Mouse (Mus musculus) regulatory T cell (primary cell): Measurements from ENCODE around the gene Gstp3.
"Not testable (repeated sequence)": the region's sequence is repeated elsewhere in the genome, so short reads cannot be mapped to it uniquely, and the experiment has no call there.

ENCODE experiments used
- in situ Hi-C: fragments of 300-600 bp; cut with MboI, MseI; formaldehyde crosslinking; loops from one replicate; pipeline ENCODE4 v1.15.1; 2025; ENCODE audit warnings: high pct_unique_total_duplicates

Gene Gstp3

DNA sequence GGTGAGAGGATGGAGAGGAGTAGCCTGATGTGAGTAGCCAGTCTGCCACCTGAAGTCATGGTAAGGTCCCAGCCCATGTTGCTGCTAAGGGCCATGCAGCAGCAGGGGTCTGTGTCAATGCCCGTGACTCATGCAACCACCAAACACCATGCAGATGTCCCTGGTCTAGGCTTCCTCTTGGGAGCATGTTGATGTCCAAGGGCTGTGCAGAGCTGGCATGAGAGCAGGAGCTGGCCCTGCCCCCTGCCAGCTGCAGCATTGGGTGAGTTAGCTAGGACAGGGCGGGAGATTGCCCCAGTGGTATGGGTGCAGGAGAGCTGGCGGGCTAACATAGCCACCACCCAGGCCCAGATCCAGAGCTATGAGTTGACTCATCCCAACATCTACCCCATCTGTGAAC lies 31.1 kb upstream of the Gstp3 start:
- in situ Hi-C loops = loop anchor here (5.0 kb wide), 1 partner anchor 33 kb away; the partner anchor contains the start of gene Gstp3

DNA sequence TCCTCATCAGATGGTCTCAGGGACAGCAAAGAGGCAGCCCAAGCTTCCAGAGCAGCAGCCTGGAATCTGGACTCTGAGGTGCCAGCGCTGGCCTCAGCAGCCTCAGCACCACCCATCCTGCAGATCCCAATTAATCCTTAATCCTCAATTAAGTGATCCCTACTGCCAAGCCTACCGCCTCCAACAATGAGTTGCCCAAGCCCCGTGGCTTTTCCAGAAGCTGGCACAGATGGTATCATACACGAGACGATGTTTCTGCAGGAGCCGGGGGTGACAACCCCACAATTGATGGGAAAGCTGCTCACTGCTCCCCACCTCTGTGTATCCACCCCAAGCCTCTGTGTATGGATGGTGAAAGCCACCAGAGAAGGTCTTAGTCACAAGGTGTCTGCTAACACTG lies 29.8 kb upstream of the Gstp3 start:
- in situ Hi-C loops = no loop called here

GRCm38 (mm10) chr19:4088146-4088545 lies 28.8 kb upstream of the Gstp3 start:
- in situ Hi-C loops = no loop called here

DNA sequence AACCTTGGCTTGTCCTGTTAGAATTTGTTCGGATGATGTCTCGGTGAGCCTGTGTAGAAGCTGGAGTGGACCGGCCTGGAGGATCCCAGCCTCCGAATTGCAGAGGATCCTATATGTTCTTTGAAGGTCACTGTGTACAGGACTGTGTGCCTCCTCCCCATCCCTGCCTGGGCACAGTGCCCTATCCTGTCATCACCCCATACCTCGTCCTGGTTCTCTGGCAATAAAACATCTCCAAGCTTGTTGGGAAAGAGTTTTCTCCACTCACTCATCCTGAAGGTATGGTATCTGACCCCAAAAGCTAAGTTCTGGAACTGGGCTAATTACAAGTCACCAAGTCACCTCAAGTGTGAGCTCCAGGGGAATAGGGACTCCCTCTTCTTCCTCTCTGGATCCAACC lies 27.7 kb upstream of the Gstp3 start:
- in situ Hi-C loops = no loop called here

DNA sequence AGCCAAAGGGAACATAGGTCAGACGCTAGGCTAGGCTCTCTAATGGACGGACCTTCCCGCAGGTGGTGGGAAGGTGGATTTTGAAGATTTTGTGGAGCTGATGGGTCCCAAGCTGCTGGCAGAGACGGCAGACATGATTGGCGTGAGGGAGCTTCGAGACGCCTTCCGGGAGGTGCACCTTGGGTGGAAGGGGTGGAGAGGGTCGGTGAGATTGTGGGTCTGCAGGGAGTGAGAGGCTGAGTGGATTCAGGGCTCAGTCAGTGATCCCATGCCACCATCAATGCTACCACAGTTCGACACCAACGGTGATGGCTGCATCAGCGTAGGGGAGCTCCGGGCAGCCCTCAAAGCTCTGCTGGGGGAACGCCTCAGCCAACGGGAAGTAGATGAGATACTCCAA lies 26.8 kb upstream of the Gstp3 start:
- in situ Hi-C loops = no loop called here

GRCm38 (mm10) chr19:4084984-4085383 lies 25.6 kb upstream of the Gstp3 start:
- in situ Hi-C loops = no loop called here

DNA sequence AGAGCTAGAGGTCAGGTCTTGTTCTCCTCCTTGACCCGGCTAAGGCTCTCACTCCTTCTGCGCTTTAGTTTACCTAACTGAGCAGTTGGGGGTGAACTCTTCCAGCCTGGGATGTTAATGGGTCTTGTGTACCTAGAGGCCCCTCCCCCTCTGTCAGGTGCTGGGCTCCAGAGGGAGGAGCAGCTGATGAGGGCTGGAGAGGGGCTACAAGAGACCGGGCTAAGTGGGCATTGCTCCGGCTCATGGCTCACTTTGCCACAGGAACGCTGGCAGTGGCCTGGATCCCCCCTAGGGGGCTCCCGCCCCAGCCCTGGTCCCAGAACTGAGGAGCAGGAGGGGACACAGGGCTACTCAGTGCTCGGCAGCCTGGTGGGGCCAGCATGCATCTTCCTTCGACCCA lies 24.5 kb upstream of the Gstp3 start:
- in situ Hi-C loops = no loop called here

- in situ Hi-C loops = no loop called here
Measured at GRCm38 (mm10) chr19:4083316-4083715, 23.9 kb upstream of the Gstp3 start.

GRCm38 (mm10) chr19:4082219-4082965 lies 23.0 kb upstream of the Gstp3 start:
- in situ Hi-C loops = no loop called here

- in situ Hi-C loops = no loop called here
Measured at GRCm38 (mm10) chr19:4081394-4081793, 22.0 kb upstream of the Gstp3 start, which contains the start of gene Cabp2. Gene Cabp2 (plus strand): TSS chr19:4081578.

DNA sequence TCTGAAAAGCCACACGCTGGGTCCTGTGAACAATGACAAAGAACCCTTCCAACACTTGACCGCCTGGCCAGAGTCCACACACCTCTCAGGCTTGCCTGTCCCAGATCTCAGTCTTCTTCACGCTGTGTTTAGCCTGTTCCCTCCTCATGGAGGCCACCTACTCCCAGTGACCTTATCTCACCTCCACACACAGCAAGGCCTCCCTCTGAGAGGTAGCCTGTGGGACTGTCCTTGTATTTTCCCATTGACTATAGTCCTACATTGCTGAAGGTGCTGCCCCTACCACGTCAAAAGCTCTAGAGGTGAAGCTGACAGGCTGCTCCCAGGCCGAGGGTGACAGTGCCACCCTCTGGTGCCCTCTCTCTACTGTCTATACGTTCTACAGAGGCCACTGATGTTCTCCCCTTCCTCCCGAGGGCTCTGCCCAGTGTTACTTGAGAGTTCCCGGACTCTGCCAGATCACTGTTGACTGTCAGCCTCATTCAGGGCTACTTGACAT lies 21.2 kb upstream of the Gstp3 start:
- in situ Hi-C loops = no loop called here

DNA sequence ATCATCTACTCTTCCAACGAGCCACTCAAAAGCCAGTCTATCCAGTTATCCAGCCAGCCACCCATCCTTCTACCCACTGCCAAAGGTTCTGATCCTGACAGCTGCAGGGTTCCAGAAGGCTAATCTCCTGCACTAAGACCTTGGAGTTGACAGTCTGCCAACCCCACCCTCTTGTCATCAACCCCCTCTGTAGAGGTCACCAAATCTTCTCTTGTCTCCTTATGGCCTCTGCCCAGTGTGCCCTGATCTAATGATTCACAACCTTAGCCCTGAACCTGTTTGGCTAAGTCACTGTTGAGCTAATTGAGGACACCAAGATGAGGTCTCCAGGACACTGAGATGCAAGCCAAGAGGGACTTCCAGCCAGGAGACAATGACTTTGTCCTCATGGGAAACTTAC lies 20.2 kb upstream of the Gstp3 start:
- in situ Hi-C loops = no loop called here

DNA sequence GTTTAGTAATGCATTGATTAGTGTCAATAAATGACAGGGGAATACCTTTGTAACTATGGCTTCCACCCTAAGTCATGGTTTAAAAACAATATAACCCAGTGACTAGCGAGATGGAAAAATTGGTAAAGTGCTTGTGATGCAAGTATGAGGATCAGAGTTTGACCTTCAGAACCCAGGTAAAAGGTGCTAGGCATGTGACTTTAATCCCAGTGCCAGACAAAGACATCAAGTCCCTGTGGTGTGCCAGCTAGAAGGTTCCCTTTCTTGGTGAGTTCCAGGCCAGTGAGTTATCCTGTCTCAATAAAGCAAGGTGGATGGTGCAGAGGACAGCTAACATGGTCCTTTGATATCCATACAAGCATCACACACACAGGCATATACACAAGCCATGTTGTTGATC lies 16.2 kb upstream of the Gstp3 start:
- in situ Hi-C loops = no loop called here

DNA sequence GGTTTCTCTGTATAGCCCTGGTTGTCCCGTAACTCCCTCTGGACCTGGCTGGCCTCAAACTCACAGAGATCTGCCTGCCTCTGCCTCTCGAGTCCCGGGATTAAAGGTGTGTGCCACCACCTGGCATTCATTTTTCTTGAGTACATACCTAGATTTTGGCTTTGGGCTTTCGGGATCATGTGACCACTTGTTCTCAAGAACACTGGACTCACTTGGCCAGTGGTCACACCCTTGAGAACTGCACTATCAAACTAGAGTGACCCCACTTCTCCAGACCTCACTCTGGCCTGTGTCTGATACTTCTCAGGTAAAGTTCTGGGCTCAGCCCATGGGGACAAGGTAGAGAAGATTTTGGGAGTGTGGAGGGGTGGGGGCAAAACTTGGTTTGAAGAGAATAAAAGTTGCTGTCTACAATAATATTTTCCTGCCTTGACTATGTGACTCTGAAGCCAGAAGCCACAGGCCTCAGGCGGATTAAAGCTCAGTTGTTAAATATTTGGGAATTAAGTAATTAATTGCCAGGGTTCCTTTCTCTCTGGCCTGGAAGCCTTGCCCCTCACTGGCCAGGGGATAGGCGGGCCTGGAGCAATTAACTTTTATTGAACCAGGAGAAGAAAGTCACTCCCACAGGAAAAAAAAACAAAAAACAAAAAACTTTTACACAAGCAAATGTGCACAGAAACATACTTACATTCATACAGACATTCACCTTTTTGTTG lies 13.5 kb upstream of the Gstp3 start:
- in situ Hi-C loops = no loop called here

GRCm38 (mm10) chr19:4071406-4071805 lies 12.0 kb upstream of the Gstp3 start:
- in situ Hi-C loops = no loop called here

DNA sequence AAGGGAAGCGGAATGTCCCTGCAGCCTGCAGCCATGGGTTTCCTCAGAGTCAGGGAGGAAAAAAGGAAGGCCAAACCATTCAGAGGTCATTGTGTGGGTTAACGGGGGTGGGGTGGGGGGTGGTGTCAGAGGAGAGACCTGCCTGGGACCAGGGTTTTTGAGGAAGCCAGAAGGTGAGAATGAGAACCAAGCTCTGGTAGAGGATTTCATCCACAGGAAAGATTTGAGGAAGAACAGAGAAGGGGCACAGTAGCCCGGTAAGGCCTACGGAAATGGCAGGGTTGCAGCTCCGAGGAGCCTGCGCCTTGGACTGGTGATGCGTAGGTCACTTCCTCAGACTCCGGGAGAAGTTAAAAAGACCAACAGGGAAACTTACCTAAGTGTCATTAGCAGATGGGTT lies 11.4 kb upstream of the Gstp3 start:
- in situ Hi-C loops = no loop called here

- in situ Hi-C loops = no loop called here
Measured at GRCm38 (mm10) chr19:4070311-4070710, 10.9 kb upstream of the Gstp3 start.

GRCm38 (mm10) chr19:4068717-4069410 lies 9.5 kb upstream of the Gstp3 start:
- in situ Hi-C loops = no loop called here

- in situ Hi-C loops = not testable (repeated sequence)
Measured at GRCm38 (mm10) chr19:4068242-4068641, 8.9 kb upstream of the Gstp3 start.

DNA sequence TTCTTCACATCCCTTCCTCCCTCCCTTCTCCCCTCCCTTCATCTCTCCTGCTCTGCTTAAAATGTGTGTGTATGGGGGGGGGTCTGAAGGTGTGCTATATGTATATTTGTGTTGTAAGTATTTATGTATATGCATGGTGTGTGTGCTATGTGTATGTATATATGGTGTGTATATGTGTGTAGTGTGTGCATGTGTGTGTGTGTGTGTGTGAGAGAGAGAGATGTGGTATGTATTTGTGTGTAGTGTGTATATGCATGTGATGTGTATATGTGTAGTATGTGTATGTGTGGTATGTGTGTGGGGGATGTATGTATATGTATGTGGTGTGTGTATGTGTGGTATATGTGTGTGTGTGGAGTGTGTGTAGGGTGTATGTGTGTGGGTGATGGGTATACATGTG lies 7.5 kb upstream of the Gstp3 start:
- in situ Hi-C loops = no loop called here

DNA sequence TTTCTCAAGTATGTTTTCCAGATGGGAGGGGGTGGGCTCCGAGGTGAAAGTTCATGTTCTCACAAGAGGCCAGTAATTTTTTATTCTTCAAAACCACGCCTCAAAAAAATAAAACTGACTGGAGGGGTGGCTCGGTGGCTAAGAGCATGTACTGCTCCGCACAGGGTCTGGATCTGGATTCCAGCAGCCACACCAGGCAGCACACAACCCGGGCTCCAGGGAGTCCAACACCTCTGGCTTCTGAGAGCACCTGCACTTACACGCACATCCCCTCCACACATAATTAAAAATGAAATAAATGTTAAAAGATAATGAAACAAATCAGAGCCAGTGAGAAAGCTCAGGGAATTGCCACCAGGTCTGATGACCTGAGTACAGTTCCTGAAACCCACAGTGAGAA lies 6.9 kb upstream of the Gstp3 start:
- in situ Hi-C loops = no loop called here

- in situ Hi-C loops = not testable (repeated sequence)
Measured at GRCm38 (mm10) chr19:4064501-4064900, 5.1 kb upstream of the Gstp3 start.
